Mouse (Mus musculus): Measurements from ENCODE around the gene Pcgf2.
"Not testable (repeated sequence)": the region's sequence is repeated elsewhere in the genome, so short reads cannot be mapped to it uniquely, and the experiment has no call there.

Pcgf2 gene

GRCm38 (mm10) chr11:97700003-97700745, at the start of gene Pcgf2:
Pcgf2 (minus strand) TSS chr11:97700497.
- DNase-seq (ENCODE audit: low spot score in 2 of 2), result peak in 1 of 2 experiments; percentile 35

GRCm38 (mm10) chr11:97748496-97748895, 48.2 kb upstream of the Pcgf2 start:
- DNase-seq (ENCODE audit: low spot score in 2 of 2), result no peak

- DNase-seq (ENCODE audit: low spot score in 2 of 2), result no peak
These were observed 47.5 kb upstream of the Pcgf2 start for GRCm38 (mm10) chr11:97747773-97748172.

GRCm38 (mm10) chr11:97745331-97745721, 45.0 kb upstream of the Pcgf2 start:
- no peak for DNase-seq (ENCODE audit: low spot score in 2 of 2)

GRCm38 (mm10) chr11:97744718-97745330, 44.5 kb upstream of the Pcgf2 start:
- peak; percentile 98 for DNase-seq (ENCODE audit: low spot score in 2 of 2)

- peak; percentile 27 to 62 for DNase-seq (ENCODE audit: low spot score in 2 of 2)
These were observed 43.9 kb upstream of the Pcgf2 start, which contains the start of gene Pip4k2b for GRCm38 (mm10) chr11:97744063-97744717. Pip4k2b (minus strand) TSS chr11:97744704.

- DNase-seq (ENCODE audit: low spot score in 2 of 2), result no peak
These were observed 43.1 kb upstream of the Pcgf2 start for GRCm38 (mm10) chr11:97743423-97743822.

GRCm38 (mm10) chr11:97742591-97742990, 42.3 kb upstream of the Pcgf2 start:
- no peak for DNase-seq (ENCODE audit: low spot score in 2 of 2)

- no peak for DNase-seq (ENCODE audit: low spot score in 2 of 2)
These were observed 41.9 kb upstream of the Pcgf2 start for GRCm38 (mm10) chr11:97742157-97742556.

- DNase-seq (ENCODE audit: low spot score in 2 of 2), result no peak
These were observed 39.9 kb upstream of the Pcgf2 start for GRCm38 (mm10) chr11:97740190-97740589.

GRCm38 (mm10) chr11:97739155-97739554, 38.9 kb upstream of the Pcgf2 start:
- DNase-seq (ENCODE audit: low spot score in 2 of 2), result no peak

- DNase-seq (ENCODE audit: low spot score in 2 of 2), result no peak
These were observed 38.4 kb upstream of the Pcgf2 start for GRCm38 (mm10) chr11:97738703-97739102.

- DNase-seq (ENCODE audit: low spot score in 2 of 2), result no peak
These were observed 37.3 kb upstream of the Pcgf2 start for GRCm38 (mm10) chr11:97737600-97737999.

- DNase-seq (ENCODE audit: low spot score in 2 of 2), result no peak
These were observed 36.3 kb upstream of the Pcgf2 start for GRCm38 (mm10) chr11:97736645-97737044.

- DNase-seq (ENCODE audit: low spot score in 2 of 2), result not testable (repeated sequence)
These were observed 34.5 kb upstream of the Pcgf2 start for GRCm38 (mm10) chr11:97734810-97735209.

GRCm38 (mm10) chr11:97733689-97734088, 33.4 kb upstream of the Pcgf2 start:
- DNase-seq (ENCODE audit: low spot score in 2 of 2), result no peak

- DNase-seq (ENCODE audit: low spot score in 2 of 2), result no peak
These were observed 28.4 kb upstream of the Pcgf2 start for GRCm38 (mm10) chr11:97728730-97729129.

GRCm38 (mm10) chr11:97728311-97728710, 28.0 kb upstream of the Pcgf2 start:
- DNase-seq (ENCODE audit: low spot score in 2 of 2), result no peak

- no peak for DNase-seq (ENCODE audit: low spot score in 2 of 2)
These were observed 23.4 kb upstream of the Pcgf2 start for GRCm38 (mm10) chr11:97723709-97724108.

- no peak for DNase-seq (ENCODE audit: low spot score in 2 of 2)
These were observed 21.0 kb upstream of the Pcgf2 start for GRCm38 (mm10) chr11:97721338-97721737.

GRCm38 (mm10) chr11:97719041-97719440, 18.7 kb upstream of the Pcgf2 start:
- no peak for DNase-seq (ENCODE audit: low spot score in 2 of 2)

GRCm38 (mm10) chr11:97718281-97718860, 18.1 kb upstream of the Pcgf2 start:
- no peak for DNase-seq (ENCODE audit: low spot score in 2 of 2)
